Mouse (Mus musculus): ENCODE results near the gene Fuom. TPM values are rescaled to one million over a fixed set of nuclear protein-coding genes. Genes with fewer than 3 reads are reported as not detected.

Fuom gene
- polyA plus RNA-seq, 1 experiment from 2014 or later, result 7.6 TPM

GRCm38 (mm10) chr7:140125278-140126021 lies 23.2 kb upstream of the Fuom start:
- peak overlapping the region; percentile 47; the same call in 1 of the 2 replicates for H3K27ac ChIP-seq
- peak overlapping the region; percentile 75 for H3K4me3 ChIP-seq (replicated peaks)
- H3K9ac ChIP-seq, result peak overlapping the region; percentile 82
- H3K4me2 ChIP-seq, result peak overlapping the region; percentile 91
- 1% methylated on average over 40 of the region's 40 CpGs for WGBS (ENCODE audit: insufficient replicate concordance)
- peak; percentile 92 for DNase-seq
- H3K27me3 ChIP-seq, result no peaks in the 10 kb centered on the region
- peaks cover 38% of the 10 kb centered on the region for H3K4me1 ChIP-seq (replicated peaks)
- peak; percentile 100 for ATAC-seq (ENCODE audit: low read depth)
- H3K9me3 ChIP-seq (replicated peaks), result no peaks in the 10 kb centered on the region
- 0 out of 2 replicates have a peak, but pooled peaks cover 4% of the 10 kb centered on the region for H3K36me3 ChIP-seq

GRCm38 (mm10) chr7:140124382-140124781 lies 22.1 kb upstream of the Fuom start:
- no peak overlapping the region for H3K27ac ChIP-seq
- no peak for ATAC-seq (ENCODE audit: low read depth)

GRCm38 (mm10) chr7:140122765-140123164 lies 20.5 kb upstream of the Fuom start:
- ATAC-seq (ENCODE audit: low read depth) (no peak), DNase-seq (no peak)
- Histone ChIP-seq H3K4me3 (replicated peaks) (no peak overlapping the region), H3K9me3 (replicated peaks) (no peaks in the 10 kb centered on the region), H3K9ac (no peak overlapping the region), H3K27me3 (no peaks in the 10 kb centered on the region), H3K27ac (no peak overlapping the region), H3K4me2 (no peak overlapping the region), H3K4me1 (replicated peaks) (peaks cover 33% of the 10 kb centered on the region), H3K36me3 (no peaks in the 10 kb centered on the region)
- 12% methylated on average over 4 of the region's 4 CpGs for WGBS (ENCODE audit: insufficient replicate concordance)

More at GRCm38 (mm10) chr7:140124382-140124781, 22.1 kb upstream of the Fuom start:
- Histone ChIP-seq H3K36me3 (no peaks in the 10 kb centered on the region), H3K4me2 (no peak overlapping the region), H3K9ac (no peak overlapping the region), H3K9me3 (replicated peaks) (no peaks in the 10 kb centered on the region), H3K4me1 (replicated peaks) (peaks cover 38% of the 10 kb centered on the region), H3K27me3 (no peaks in the 10 kb centered on the region), H3K4me3 (replicated peaks) (no peak overlapping the region)
- DNase-seq, result no peak
- 77% methylated on average over 1 of the region's 1 CpGs for WGBS (ENCODE audit: insufficient replicate concordance)

- Histone ChIP-seq H3K36me3 (no peaks in the 10 kb centered on the region), H3K9ac (no peak overlapping the region), H3K4me3 (replicated peaks) (no peak overlapping the region), H3K4me1 (replicated peaks) (peaks cover 34% of the 10 kb centered on the region), H3K4me2 (no peak overlapping the region), H3K27ac (no peak overlapping the region), H3K27me3 (no peaks in the 10 kb centered on the region), H3K9me3 (replicated peaks) (no peaks in the 10 kb centered on the region)
- ATAC-seq (ENCODE audit: low read depth) (no peak), DNase-seq (no peak)
- 53% methylated on average over 13 of the region's 13 CpGs for WGBS (ENCODE audit: insufficient replicate concordance)
These were observed 19.2 kb upstream of the Fuom start for GRCm38 (mm10) chr7:140121338-140121910.

GRCm38 (mm10) chr7:140120484-140120883 lies 18.2 kb upstream of the Fuom start:
- 72% methylated on average over 2 of the region's 2 CpGs for WGBS (ENCODE audit: insufficient replicate concordance)
- H3K27me3 ChIP-seq, result no peaks in the 10 kb centered on the region

GRCm38 (mm10) chr7:140116329-140117054 lies 14.3 kb upstream of the Fuom start, which contains the start of gene Echs1:
Echs1 (minus strand) TSS chr7:140116476.
- Histone ChIP-seq H3K4me1 (replicated peaks) (peaks cover 23% of the 10 kb centered on the region), H3K36me3 (peaks cover 15% of the 10 kb centered on the region), H3K27me3 (no peaks in the 10 kb centered on the region), H3K9ac (peak within 1 kb of the TSS; percentile 75), H3K4me3 (replicated peaks) (peak within 1 kb of the TSS; percentile 69), H3K27ac (peak within 1 kb of the TSS; percentile 86), H3K4me2 (peak within 1 kb of the TSS; percentile 94), H3K9me3 (replicated peaks) (no peaks in the 10 kb centered on the region)
- ATAC-seq (ENCODE audit: low read depth), result peak; percentile 99
- peak; percentile 88 for DNase-seq
- 3% methylated on average over 28 of the region's 28 CpGs for WGBS (ENCODE audit: insufficient replicate concordance)

More at GRCm38 (mm10) chr7:140120484-140120883, 18.2 kb upstream of the Fuom start:
- H3K4me3 ChIP-seq (replicated peaks), result no peak overlapping the region
- no peak overlapping the region for H3K9ac ChIP-seq
- H3K36me3 ChIP-seq, result no peaks in the 10 kb centered on the region
- ATAC-seq (ENCODE audit: low read depth) (no peak), DNase-seq (no peak)
- H3K27ac ChIP-seq, result no peak overlapping the region
- no peaks in the 10 kb centered on the region for H3K9me3 ChIP-seq (replicated peaks)
- H3K4me2 ChIP-seq, result no peak overlapping the region
- peaks cover 33% of the 10 kb centered on the region for H3K4me1 ChIP-seq (replicated peaks)

GRCm38 (mm10) chr7:140115583-140116328 lies 13.5 kb upstream of the Fuom start, which contains the start of gene Paox:
Paox (plus strand) TSS chr7:140115799.
- 1% methylated on average over 23 of the region's 23 CpGs for WGBS (ENCODE audit: insufficient replicate concordance)
- peak; percentile 53 for DNase-seq
- peak within 1 kb of the TSS; percentile 86 for H3K27ac ChIP-seq
- H3K4me2 ChIP-seq, result peak within 1 kb of the TSS; percentile 94
- no peaks in the 10 kb centered on the region for H3K27me3 ChIP-seq
- H3K4me1 ChIP-seq (replicated peaks), result peaks cover 23% of the 10 kb centered on the region
- H3K9ac ChIP-seq, result peak within 1 kb of the TSS; percentile 75
- peak within 1 kb of the TSS; percentile 69 for H3K4me3 ChIP-seq (replicated peaks)
- no peaks in the 10 kb centered on the region for H3K9me3 ChIP-seq (replicated peaks)
- H3K36me3 ChIP-seq, result peaks cover 22% of the 10 kb centered on the region
- peak; percentile 69 for ATAC-seq (ENCODE audit: low read depth)

- H3K4me1 ChIP-seq (replicated peaks), result peaks cover 19% of the 10 kb centered on the region
- peaks cover 55% of the 10 kb centered on the region for H3K36me3 ChIP-seq
- ATAC-seq (ENCODE audit: low read depth) (no peak), DNase-seq (no peak)
- no peak overlapping the region for H3K4me3 ChIP-seq (replicated peaks)
- 51% methylated on average over 3 of the region's 3 CpGs for WGBS (ENCODE audit: insufficient replicate concordance)
- H3K9ac ChIP-seq, result no peak overlapping the region
- H3K9me3 ChIP-seq (replicated peaks), result no peaks in the 10 kb centered on the region
- no peak overlapping the region for H3K27ac ChIP-seq
- H3K4me2 ChIP-seq, result no peak overlapping the region
- no peaks in the 10 kb centered on the region for H3K27me3 ChIP-seq
These were observed 9.7 kb upstream of the Fuom start for GRCm38 (mm10) chr7:140111943-140112342.

- Histone ChIP-seq H3K36me3 (peaks cover 20% of the 10 kb centered on the region), H3K4me2 (no peak overlapping the region), H3K27me3 (no peaks in the 10 kb centered on the region), H3K9me3 (replicated peaks) (no peaks in the 10 kb centered on the region), H3K27ac (no peak overlapping the region), H3K4me3 (replicated peaks) (no peak overlapping the region), H3K9ac (no peak overlapping the region), H3K4me1 (replicated peaks) (peaks cover 15% of the 10 kb centered on the region)
- DNase-seq, result no peak
- 72% methylated on average over 4 of the region's 4 CpGs for WGBS (ENCODE audit: insufficient replicate concordance)
- no peak for ATAC-seq (ENCODE audit: low read depth)
These were observed 1.8 kb upstream of the Fuom start for GRCm38 (mm10) chr7:140104009-140104408.

- ATAC-seq (ENCODE audit: low read depth) (no peak), DNase-seq (no peak)
- Histone ChIP-seq H3K36me3 (peaks cover 4% of the 10 kb centered on the region; the same call in 1 of the 2 replicates), H3K4me2 (peak overlapping the region; percentile 69), H3K4me1 (replicated peaks) (peaks cover 21% of the 10 kb centered on the region), H3K27me3 (no peaks in the 10 kb centered on the region), H3K4me3 (replicated peaks) (peak overlapping the region; percentile 52), H3K9me3 (replicated peaks) (no peaks in the 10 kb centered on the region), H3K9ac (peak overlapping the region; percentile 66; the same call in 1 of the 2 replicates), H3K27ac (no peak overlapping the region)
- WGBS (ENCODE audit: insufficient replicate concordance), result 78% methylated on average over 10 of the region's 10 CpGs
These were observed 743 bp downstream of the Fuom start for GRCm38 (mm10) chr7:140101498-140101897.

Measured in liver, embryonic 13.5 days (tissue).